Mouse (Mus musculus): ENCODE results near the gene Gm14288.
"Not testable (repeated sequence)": the region's sequence is repeated elsewhere in the genome, so short reads cannot be mapped to it uniquely, and the experiment has no call there.

Gm14288 gene

GRCm38 (mm10) chr2:175800993-175801392 lies at the start of gene Gm14288:
Gm14288 (minus strand) TSS chr2:175801093.
- not testable (repeated sequence) for DNase-seq (ENCODE audit: low spot score)

GRCm38 (mm10) chr2:175741237-175741636 lies 59.7 kb downstream of the Gm14288 start, which contains the start of gene Gm2007:
Gm2007 (plus strand) TSS chr2:175741537.
- DNase-seq (ENCODE audit: low spot score): not testable (repeated sequence)

All from yolk sac, embryonic 10.5 days (tissue).